Mouse (Mus musculus) stomach, postnatal 0 days (tissue): ENCODE measurements around the gene Olfr1348.

Source experiments
- CTCF ChIP-seq: IDR thresholded peaks from 2 replicates; pipeline ENCODE4 v1.5.1; 2016; ENCODE audit warnings: antibody characterized with exemption, low read depth, mild to moderate bottlenecking, moderate library complexity
- EP300 ChIP-seq: optimal IDR thresholded peaks from 2 replicates; pipeline ENCODE3; 2016; ENCODE audit warnings: antibody characterized with exemption

DNA sequence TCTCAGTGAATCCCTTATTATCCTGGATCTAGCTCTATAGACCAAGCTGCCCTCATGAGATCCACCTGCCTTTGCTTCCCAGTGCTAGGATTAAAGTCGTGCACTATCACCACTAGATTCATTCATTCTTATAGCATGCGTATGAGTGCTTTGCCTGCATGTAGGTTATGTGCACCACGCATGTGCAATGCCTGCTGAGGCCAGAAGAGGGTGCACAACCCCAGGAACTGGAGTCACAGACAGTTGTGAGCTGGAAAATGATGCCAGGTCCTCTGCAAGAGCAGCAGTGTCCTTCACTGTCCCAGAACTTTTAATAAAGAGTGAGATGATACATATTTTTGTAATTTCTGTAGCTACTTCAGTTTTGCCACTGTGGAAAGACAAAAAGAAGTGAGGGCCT, 16.5 kb upstream of the Olfr1348 start:
- TF ChIP-seq CTCF, result no peak
- TF ChIP-seq EP300, result no peak
